Mouse (Mus musculus) ES-Bruce4 (cell line): ENCODE results near the gene Syt16. TPM values are rescaled to one million over a fixed set of nuclear protein-coding genes. Genes with fewer than 3 reads are reported as not detected.
A peak's percentile ranks its signal among the peaks of the same experiment; 100 is the strongest.

Experiments
- H3K27ac ChIP-seq: 2 replicates; pipeline ENCODE4 v1.5.1; 2012; ENCODE audit warnings: low read length, inconsistent platforms; ENCODE audit not compliant: insufficient read depth
- H3K27me3 ChIP-seq: 2 replicates; pipeline ENCODE4 v1.6.1; 2012; ENCODE audit warnings: mild to moderate bottlenecking, low read length, inconsistent platforms; ENCODE audit not compliant: control insufficient read depth, poor library complexity, insufficient read depth, severe bottlenecking
- H3K36me3 ChIP-seq: 2 replicates; pipeline ENCODE4 v1.6.1; 2012; ENCODE audit warnings: inconsistent platforms, mild to moderate bottlenecking, low read length, moderate library complexity; ENCODE audit not compliant: control insufficient read depth, poor library complexity, insufficient read depth, severe bottlenecking
- H3K4me1 ChIP-seq: one replicate; pipeline ENCODE4 v1.8.1; 2011; ENCODE audit warnings: low read length; ENCODE audit not compliant: control insufficient read depth, insufficient read depth
- H3K4me3 ChIP-seq: 2 replicates; pipeline ENCODE4 v1.5.1; 2011; ENCODE audit warnings: low read depth, mild to moderate bottlenecking, low read length
- H3K9ac ChIP-seq: 2 replicates; pipeline ENCODE4 v1.6.1; 2012; ENCODE audit warnings: low read depth, mild to moderate bottlenecking, inconsistent platforms; ENCODE audit not compliant: poor library complexity, severe bottlenecking
- H3K9me3 ChIP-seq: replicated peaks from 2 replicates; pipeline ENCODE4 v1.6.1; 2012; ENCODE audit warnings: mild to moderate bottlenecking, low read length, inconsistent platforms; ENCODE audit not compliant: control insufficient read depth, poor library complexity, insufficient read depth, severe bottlenecking
- CTCF ChIP-seq: IDR thresholded peaks from one replicate; pipeline ENCODE4 v1.8.1; 2011; ENCODE audit warnings: low read depth, low read length
- EP300 ChIP-seq: IDR thresholded peaks from 2 replicates; pipeline ENCODE4 v1.6.1; 2011; ENCODE audit warnings: low read depth, low read length; ENCODE audit not compliant: insufficient read depth
- POLR2A ChIP-seq: IDR thresholded peaks from one replicate; pipeline ENCODE4 v1.8.1; 2011; ENCODE audit warnings: low read length; ENCODE audit not compliant: insufficient read depth
- polyA plus RNA-seq: library from polyadenylated mRNA; stranded (reverse); fragments of >200 nt; gene quantifications from 2 replicates; pipeline ENCODE4 v1.2.4, GENCODE M21; 2011; ENCODE audit warnings: low read depth; ENCODE audit not compliant: missing spikeins, insufficient read depth, insufficient read length

Syt16 gene
- polyA plus RNA-seq, 1 experiment, result not detected

- Histone ChIP-seq H3K4me3 (no peak overlapping the region), H3K9ac (no peak overlapping the region), H3K27me3 (peaks cover 14% of the 10 kb centered on the region), H3K27ac (no peak overlapping the region), H3K36me3 (no peaks in the 10 kb centered on the region), H3K4me1 (no peaks in the 10 kb centered on the region), H3K9me3 (no peaks in the 10 kb centered on the region)
- no peak for TF ChIP-seq EP300
- TF ChIP-seq POLR2A, result no peak
- TF ChIP-seq CTCF, result no peak
Measured at GRCm38 (mm10) chr12:74281403-74281802, 283.9 kb downstream of the Syt16 start.

GRCm38 (mm10) chr12:74282846-74283245 is 285.4 kb downstream of the Syt16 start:
- H3K9ac ChIP-seq, result no peak overlapping the region
- no peak overlapping the region for H3K27ac ChIP-seq
- TF ChIP-seq EP300, result no peak
- TF ChIP-seq POLR2A, result no peak
- no peak for TF ChIP-seq CTCF
- H3K36me3 ChIP-seq, result no peaks in the 10 kb centered on the region
- H3K27me3 ChIP-seq, result peaks cover 14% of the 10 kb centered on the region
- no peak overlapping the region for H3K4me3 ChIP-seq
- no peaks in the 10 kb centered on the region for H3K9me3 ChIP-seq
- no peaks in the 10 kb centered on the region for H3K4me1 ChIP-seq

- Histone ChIP-seq H3K27ac (no peak overlapping the region), H3K36me3 (no peaks in the 10 kb centered on the region), H3K4me1 (no peaks in the 10 kb centered on the region), H3K27me3 (peaks cover 14% of the 10 kb centered on the region), H3K9ac (no peak overlapping the region), H3K4me3 (peak overlapping the region; percentile 49), H3K9me3 (no peaks in the 10 kb centered on the region)
- peak; percentile 47 for TF ChIP-seq CTCF
- no peak for TF ChIP-seq EP300
Measured at GRCm38 (mm10) chr12:74284020-74284684, 286.7 kb downstream of the Syt16 start.

- no peak overlapping the region for H3K9ac ChIP-seq
- H3K9me3 ChIP-seq, result no peaks in the 10 kb centered on the region
- no peak overlapping the region for H3K27ac ChIP-seq
- peaks cover 14% of the 10 kb centered on the region for H3K27me3 ChIP-seq
- H3K4me1 ChIP-seq, result no peaks in the 10 kb centered on the region
- H3K36me3 ChIP-seq, result no peaks in the 10 kb centered on the region
- H3K4me3 ChIP-seq, result no peak overlapping the region
- TF ChIP-seq POLR2A, result no peak
- no peak for TF ChIP-seq CTCF
- TF ChIP-seq EP300, result no peak
Measured at GRCm38 (mm10) chr12:74284685-74285054, 287.2 kb downstream of the Syt16 start.

- Histone ChIP-seq H3K9me3 (no peaks in the 10 kb centered on the region), H3K27me3 (no peaks in the 10 kb centered on the region), H3K36me3 (no peaks in the 10 kb centered on the region), H3K27ac (no peak overlapping the region), H3K9ac (no peak overlapping the region), H3K4me1 (no peaks in the 10 kb centered on the region), H3K4me3 (no peak overlapping the region)
- TF ChIP-seq CTCF (no peak), EP300 (no peak), POLR2A (no peak)
Measured at GRCm38 (mm10) chr12:74290983-74291382, 293.5 kb downstream of the Syt16 start.

GRCm38 (mm10) chr12:74293624-74294023 is 296.2 kb downstream of the Syt16 start:
- H3K27me3 ChIP-seq, result no peaks in the 10 kb centered on the region
- H3K36me3 ChIP-seq, result no peaks in the 10 kb centered on the region
- no peaks in the 10 kb centered on the region for H3K4me1 ChIP-seq
- H3K9me3 ChIP-seq, result no peaks in the 10 kb centered on the region
- no peak overlapping the region for H3K4me3 ChIP-seq
- no peak overlapping the region for H3K9ac ChIP-seq
- no peak overlapping the region for H3K27ac ChIP-seq
- TF ChIP-seq POLR2A, result no peak
- no peak for TF ChIP-seq CTCF
- TF ChIP-seq EP300, result no peak
